Mouse (Mus musculus) lung, postnatal 0 days (tissue): ENCODE data around the gene Zbtb22. TPM values are rescaled to one million over a fixed set of nuclear protein-coding genes. Genes with fewer than 3 reads are reported as not detected.

ENCODE experiments used
- ATAC-seq: fragments of 200-750 bp; cut with Nextera tagmentation; 2 replicates; pipeline ENCODE4 v1.8.0; 2017; ENCODE audit warnings: moderate library complexity
- DNase-seq: peaks from one replicate; pipeline ENCODE4 v3.0.0-alpha.2; 2016; ENCODE audit warnings: low spot score
- H3K27ac ChIP-seq: fragments of 300-500 bp; sonication (generic); 2 replicates; pipeline ENCODE4 v1.5.1; 2014; ENCODE audit warnings: antibody characterized with exemption, mild to moderate bottlenecking, low read length, mixed read lengths
- H3K27me3 ChIP-seq: fragments of 300-500 bp; sonication (generic); replicated peaks from 2 replicates; pipeline ENCODE4 v1.6.1; 2014; ENCODE audit warnings: low read length, mixed read lengths; ENCODE audit not compliant: insufficient read depth
- H3K36me3 ChIP-seq: fragments of 300-500 bp; sonication (generic); 2 replicates; pipeline ENCODE4 v1.6.1; 2014; ENCODE audit warnings: low read length, mixed read lengths; ENCODE audit not compliant: insufficient read depth
- H3K4me1 ChIP-seq: fragments of 300-500 bp; sonication (generic); 2 replicates; pipeline ENCODE4 v1.6.1; 2014; ENCODE audit warnings: antibody characterized with exemption, low read depth, low read length, mixed read lengths; ENCODE audit not compliant: insufficient read depth
- H3K4me2 ChIP-seq: fragments of 300-500 bp; sonication (generic); replicated peaks from 2 replicates; pipeline ENCODE4 v1.6.1; 2014; ENCODE audit warnings: low read depth, mild to moderate bottlenecking, low read length, moderate library complexity, mixed read lengths
- H3K4me3 ChIP-seq: fragments of 300-500 bp; sonication (generic); 2 replicates; pipeline ENCODE4 v1.5.1; 2014; ENCODE audit warnings: low read depth, low read length
- H3K9ac ChIP-seq: fragments of 300-500 bp; sonication (generic); replicated peaks from 2 replicates; pipeline ENCODE4 v1.6.1; 2014; ENCODE audit warnings: low read depth, mild to moderate bottlenecking
- H3K9me3 ChIP-seq: fragments of 300-500 bp; sonication (generic); 2 replicates; pipeline ENCODE4 v1.6.1; 2016; ENCODE audit warnings: low read length, mixed read lengths
- CTCF ChIP-seq: IDR thresholded peaks from 2 replicates; pipeline ENCODE4 v1.5.1; 2016; ENCODE audit warnings: antibody characterized with exemption, mild to moderate bottlenecking
- EP300 ChIP-seq: IDR thresholded peaks from 2 replicates; pipeline ENCODE4 v1.6.1; 2016; ENCODE audit warnings: antibody characterized with exemption, mild to moderate bottlenecking, control low read depth
- WGBS: fragments of 180-500 bp; shearing (Covaris S2); extraction: QIAGEN DNeasy Blood & Tissue Kit; methylation state at CpG from one replicate; pipeline ENCODE4 v1.1.7; 2014; 5-methylcytosine and 5-hydroxymethylcytosine counted together
- polyA plus RNA-seq: library from polyadenylated mRNA; unstranded; fragments of >200 nt; fragmentation: Nextera tagmentation; extraction: Ambion mirVana; gene quantifications from 2 replicates; pipeline ENCODE4 v1.2.1, GENCODE M21; 2015

The Zbtb22 gene
- polyA plus RNA-seq, 1 experiment from 2014 or later: 17.0 TPM

DNA sequence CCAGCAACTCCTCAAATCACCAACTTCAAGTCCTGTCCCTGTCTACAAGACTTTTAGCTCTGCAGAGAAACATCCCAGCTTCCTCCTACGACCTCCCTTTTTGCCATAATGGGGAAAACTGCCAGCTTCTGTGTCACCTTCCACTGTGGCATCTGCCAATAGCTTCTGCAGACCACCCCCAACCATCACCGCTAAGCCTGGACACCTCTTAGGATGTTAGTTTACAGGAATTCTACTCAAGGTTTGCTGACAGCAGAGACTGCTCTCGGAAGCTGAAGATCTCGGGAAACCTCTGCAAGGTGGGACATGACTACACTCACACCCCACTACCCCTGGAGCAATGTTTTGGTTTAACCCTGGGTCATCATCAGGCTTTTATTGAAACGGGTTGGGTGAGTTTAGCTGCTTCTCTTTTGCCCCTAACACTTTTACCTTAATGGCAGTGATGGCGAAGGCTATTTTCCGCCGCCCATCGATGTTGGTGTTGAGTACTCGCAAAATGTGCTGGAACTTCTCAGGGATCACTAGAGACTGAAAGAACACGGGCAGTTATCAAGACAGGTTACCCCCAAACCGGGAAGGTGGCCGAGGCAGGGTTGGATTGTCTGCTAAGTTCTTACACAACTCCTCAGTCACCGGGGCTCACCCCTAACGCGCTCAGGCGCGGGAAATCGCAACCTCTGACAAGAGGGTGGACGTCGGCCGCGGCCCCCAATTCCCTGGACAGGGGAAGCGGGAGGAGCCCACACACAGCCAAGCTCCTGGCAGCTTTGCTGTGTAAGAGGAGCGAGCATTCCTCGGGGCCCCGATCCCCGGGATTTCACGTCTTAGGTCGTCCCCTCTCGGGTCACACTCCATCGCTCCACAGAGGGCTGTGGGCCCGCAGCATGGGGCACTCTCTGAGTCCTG is 39.2 kb downstream of the Zbtb22 start:
- peak overlapping the region; percentile 92 for H3K27ac ChIP-seq
- H3K9ac ChIP-seq: peak overlapping the region; percentile 96
- H3K9me3 ChIP-seq: no peaks in the 10 kb centered on the region
- DNase-seq (peak; percentile 52), ATAC-seq (peak; percentile 12)
- under 1% methylated on average over 33 of the region's 33 CpGs for WGBS
- peak overlapping the region; percentile 60 for H3K4me3 ChIP-seq
- H3K4me2 ChIP-seq: peak overlapping the region; percentile 67
- H3K36me3 ChIP-seq: peaks cover 4% of the 10 kb centered on the region; the same call in 1 of the 2 replicates
- H3K4me1 ChIP-seq: peaks cover 12% of the 10 kb centered on the region; the same call in 1 of the 2 replicates
- H3K27me3 ChIP-seq: no peaks in the 10 kb centered on the region
- no peak for TF ChIP-seq CTCF
- TF ChIP-seq EP300: 0 out of 2 replicates have a peak, but pooled peaks have one; percentile 13

DNA sequence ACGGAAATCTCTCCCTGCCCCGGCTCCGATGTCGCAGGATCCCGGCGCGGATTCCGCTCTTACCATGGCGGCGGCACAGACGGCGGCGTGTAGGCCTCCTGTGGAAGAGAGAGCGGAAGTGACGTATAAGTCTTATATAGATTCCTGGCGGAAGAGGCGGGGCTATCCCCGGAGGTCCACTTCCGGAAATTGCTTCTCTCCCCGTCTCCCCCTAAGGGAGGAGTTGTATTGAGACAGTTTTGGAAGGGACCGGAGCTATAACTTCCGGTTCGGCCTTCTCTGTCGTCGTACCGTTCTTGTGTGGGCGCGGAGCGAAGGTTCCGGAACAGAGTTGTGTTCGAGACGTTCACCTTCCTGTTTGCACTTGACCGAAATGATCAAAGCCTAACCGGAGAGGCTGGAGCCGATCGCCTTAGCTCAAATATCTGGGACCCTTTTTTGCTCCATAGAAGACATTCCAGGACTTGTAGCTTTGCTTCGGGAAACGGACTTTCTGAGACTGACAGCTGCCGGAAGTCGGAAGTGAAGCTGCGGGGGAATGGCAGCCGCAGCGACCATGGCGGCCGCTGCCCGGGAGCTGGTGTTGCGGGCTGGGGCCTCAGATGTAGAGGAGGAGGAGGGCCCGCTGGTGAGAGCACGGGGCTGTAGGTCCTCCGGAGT is 40.0 kb downstream of the Zbtb22 start, which contains the start of the genes Vps52 and Rps18:
Vps52 (plus strand) TSS at position 258 of the 660 bp plus-strand sequence.
Rps18 (minus strand) TSS at position 447 of the 660 bp plus-strand sequence.
- TF ChIP-seq CTCF: peak; percentile 51
- peak; percentile 51; the same call in 1 of the 2 replicates for TF ChIP-seq EP300
- Histone ChIP-seq H3K27me3 (no peaks in the 10 kb centered on the region), H3K9me3 (no peaks in the 10 kb centered on the region), H3K4me3 (peak within 1 kb of the TSS; percentile 60), H3K36me3 (peaks cover 4% of the 10 kb centered on the region; the same call in 1 of the 2 replicates), H3K4me2 (peak within 1 kb of the TSS; percentile 67), H3K27ac (peak within 1 kb of the TSS; percentile 95), H3K9ac (peak within 1 kb of the TSS; percentile 96), H3K4me1 (peaks cover 9% of the 10 kb centered on the region; the same call in 1 of the 2 replicates)
- whole genome bisulfite sequencing: under 1% methylated on average over 50 of the region's 50 CpGs
- peak; percentile 99 for DNase-seq
- peak; percentile 88 for ATAC-seq

DNA sequence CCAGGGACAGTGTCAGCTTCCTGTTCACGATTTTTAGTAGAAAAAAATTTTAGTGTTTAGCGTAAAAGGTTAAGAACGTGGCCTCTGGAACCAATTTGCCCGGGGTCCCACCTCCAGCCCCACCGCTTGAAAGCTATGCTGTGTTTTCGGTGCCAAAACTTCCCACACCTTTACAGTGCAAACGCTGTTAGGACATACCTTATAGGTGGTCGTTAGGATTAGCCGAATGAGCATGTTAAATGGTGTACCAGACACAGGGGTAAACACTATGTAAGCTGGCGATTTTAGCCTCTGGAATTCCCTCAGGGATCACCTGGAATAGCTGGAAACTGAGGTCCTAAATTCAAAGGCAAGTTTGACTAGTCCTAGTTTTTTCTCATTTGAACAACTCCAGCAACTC is 40.6 kb downstream of the Zbtb22 start:
- TF ChIP-seq EP300 (no peak), CTCF (no peak)
- Histone ChIP-seq H3K27me3 (no peaks in the 10 kb centered on the region), H3K36me3 (peaks cover 4% of the 10 kb centered on the region; the same call in 1 of the 2 replicates), H3K4me3 (peak overlapping the region; percentile 60), H3K9me3 (no peaks in the 10 kb centered on the region), H3K4me2 (peak overlapping the region; percentile 66), H3K9ac (peak overlapping the region; percentile 71), H3K27ac (peak overlapping the region; percentile 95; the same call in 1 of the 2 replicates), H3K4me1 (peaks cover 9% of the 10 kb centered on the region; the same call in 1 of the 2 replicates)
- no peak for DNase-seq
- WGBS: 3% methylated on average over 10 of the region's 10 CpGs
- no peak for ATAC-seq

DNA sequence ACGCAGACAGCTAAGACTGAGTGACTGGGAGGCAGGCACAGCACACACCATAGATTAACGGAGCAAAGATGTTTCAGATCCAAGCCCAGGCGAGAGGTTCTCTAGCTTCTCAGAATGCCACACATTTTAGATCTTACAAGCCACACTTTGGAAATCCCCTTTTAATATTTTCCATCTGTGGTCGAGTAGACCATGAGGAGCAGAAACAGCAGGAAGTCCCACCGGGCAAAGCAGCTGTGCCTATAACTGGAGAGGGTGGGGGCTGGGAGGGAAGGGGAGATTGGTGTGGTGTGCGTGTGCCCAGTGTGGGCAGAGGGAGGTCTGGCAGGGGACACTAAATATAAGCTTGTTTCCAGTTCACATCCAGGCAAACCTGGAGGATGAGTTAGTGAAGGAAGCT is 41.8 kb downstream of the Zbtb22 start:
- Histone ChIP-seq H3K4me3 (no peak overlapping the region), H3K4me1 (peaks cover 9% of the 10 kb centered on the region; the same call in 1 of the 2 replicates), H3K27me3 (no peaks in the 10 kb centered on the region), H3K9me3 (no peaks in the 10 kb centered on the region), H3K9ac (no peak overlapping the region), H3K4me2 (no peak overlapping the region), H3K27ac (no peak overlapping the region), H3K36me3 (peaks cover 4% of the 10 kb centered on the region; the same call in 1 of the 2 replicates)
- ATAC-seq (no peak), DNase-seq (no peak)
- TF ChIP-seq CTCF (no peak), EP300 (no peak)
- WGBS: 82% methylated on average over 6 of the region's 6 CpGs

DNA sequence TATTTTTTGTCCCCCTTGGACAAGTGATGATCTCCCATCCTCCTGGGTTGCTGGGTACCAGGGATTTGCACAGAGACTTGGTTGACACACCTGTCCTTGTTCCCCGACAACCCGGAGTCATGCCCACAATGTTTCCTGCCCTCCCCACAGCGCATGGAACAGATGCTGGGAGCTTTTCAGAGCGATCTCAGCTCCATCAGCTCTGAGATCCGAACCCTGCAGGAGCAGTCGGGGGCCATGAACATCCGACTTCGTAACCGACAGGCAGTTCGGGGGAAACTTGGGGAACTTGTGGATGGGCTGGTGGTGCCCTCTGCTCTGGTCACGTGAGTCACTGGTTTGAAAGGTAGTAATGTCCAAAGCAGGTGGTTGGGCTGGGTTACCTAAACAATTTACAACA is 42.7 kb downstream of the Zbtb22 start:
- Histone ChIP-seq H3K4me2 (no peak overlapping the region), H3K27me3 (no peaks in the 10 kb centered on the region), H3K4me1 (peaks cover 9% of the 10 kb centered on the region; the same call in 1 of the 2 replicates), H3K36me3 (peaks cover 8% of the 10 kb centered on the region; the same call in 1 of the 2 replicates), H3K27ac (no peak overlapping the region), H3K9me3 (no peaks in the 10 kb centered on the region), H3K4me3 (no peak overlapping the region), H3K9ac (no peak overlapping the region)
- no peak for DNase-seq
- ATAC-seq: no peak
- WGBS: 94% methylated on average over 11 of the region's 11 CpGs
- no peak for TF ChIP-seq CTCF
- TF ChIP-seq EP300: no peak

DNA sequence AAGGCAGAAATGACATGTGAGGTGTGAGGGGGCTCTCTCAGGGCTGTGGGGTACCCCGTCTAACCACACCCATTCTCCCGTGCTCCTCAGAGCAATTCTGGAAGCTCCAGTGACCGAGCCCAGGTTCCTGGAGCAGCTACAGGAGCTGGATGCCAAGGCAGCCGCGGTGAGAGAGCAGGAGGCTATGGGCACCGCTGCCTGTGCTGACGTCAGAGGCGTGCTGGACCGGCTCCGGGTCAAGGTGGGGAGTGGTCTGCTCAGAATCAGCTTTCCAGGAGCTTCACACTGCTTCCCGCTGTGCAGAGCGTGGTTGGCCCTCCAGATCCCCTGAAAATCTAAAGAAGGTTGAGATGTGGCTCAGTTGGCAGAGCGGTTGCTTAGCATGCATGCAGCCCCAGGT is 43.4 kb downstream of the Zbtb22 start:
- no peak overlapping the region for H3K9ac ChIP-seq
- ATAC-seq: no peak
- H3K4me3 ChIP-seq: no peak overlapping the region
- no peak overlapping the region for H3K27ac ChIP-seq
- no peaks in the 10 kb centered on the region for H3K9me3 ChIP-seq
- no peak overlapping the region for H3K4me2 ChIP-seq
- peaks cover 8% of the 10 kb centered on the region; the same call in 1 of the 2 replicates for H3K36me3 ChIP-seq
- no peaks in the 10 kb centered on the region for H3K27me3 ChIP-seq
- H3K4me1 ChIP-seq: peaks cover 6% of the 10 kb centered on the region; the same call in 1 of the 2 replicates
- DNase-seq: no peak
- 95% methylated on average over 13 of the region's 13 CpGs for WGBS
- TF ChIP-seq EP300: no peak
- TF ChIP-seq CTCF: no peak
